Mouse (Mus musculus) myocyte (in vitro differentiated cells): ENCODE data around the gene Rsf1. TPM values are rescaled to one million over a fixed set of nuclear protein-coding genes. Genes with fewer than 3 reads are reported as not detected.

Experiments used
- H3K27me3 ChIP-seq: one replicate; pipeline ENCODE4 v1.6.1; 2011; ENCODE audit not compliant: control insufficient read depth, insufficient read depth, insufficient read length
- H3K36me3 ChIP-seq: one replicate; pipeline ENCODE4 v1.6.1; 2011; ENCODE audit not compliant: control insufficient read depth, insufficient read depth
- H3K4me2 ChIP-seq: one replicate; pipeline ENCODE4 v1.6.1; 2011; ENCODE audit warnings: low read depth, control low read depth
- H3K4me3 ChIP-seq: one replicate; pipeline ENCODE4 v1.5.1; 2011; ENCODE audit warnings: mild to moderate bottlenecking, control low read depth, moderate library complexity
- H3K79me2 ChIP-seq: one replicate; pipeline ENCODE4 v1.6.1; 2011; ENCODE audit not compliant: control insufficient read depth, insufficient read depth
- H3ac ChIP-seq: one replicate; pipeline ENCODE4 v1.6.1; 2011; ENCODE audit not compliant: control insufficient read depth, insufficient read length
- CEBPB ChIP-seq: IDR thresholded peaks from 2 replicates; pipeline ENCODE4 v1.6.1; 2011; ENCODE audit warnings: mild to moderate bottlenecking, moderate library complexity; ENCODE audit not compliant: poor library complexity, insufficient read depth, severe bottlenecking
- E2F4 ChIP-seq: IDR thresholded peaks from one replicate; pipeline ENCODE4 v1.6.1; 2011; ENCODE audit warnings: mild to moderate bottlenecking, control low read depth, moderate library complexity; ENCODE audit not compliant: insufficient read depth
- MAX ChIP-seq: IDR thresholded peaks from one replicate; pipeline ENCODE4 v1.6.1; 2011; ENCODE audit warnings: low read depth, mild to moderate bottlenecking, control low read depth
- MYOD1 ChIP-seq, 3 experiments: IDR thresholded peaks; one replicate each; pipeline ENCODE4 v1.6.1; 2011; ENCODE audit warnings: control low read depth in 2 of 3, low read depth in 2 of 3, mild to moderate bottlenecking in 2 of 3, moderate library complexity in 1 of 3; ENCODE audit not compliant: insufficient read length in 2 of 3, control insufficient read depth in 1 of 3
- MYOG ChIP-seq, 3 experiments: IDR thresholded peaks; one replicate each; pipeline ENCODE4 v1.6.1; 2011; ENCODE audit warnings: control low read depth in 2 of 3, low read depth in 2 of 3, mild to moderate bottlenecking in 2 of 3; ENCODE audit not compliant: insufficient read length in 2 of 3, control insufficient read depth in 1 of 3, insufficient read depth in 1 of 3
- POLR2A ChIP-seq: IDR thresholded peaks from one replicate; pipeline ENCODE4 v1.6.1; 2011; ENCODE audit warnings: low read depth, mild to moderate bottlenecking, control low read depth, moderate library complexity; ENCODE audit not compliant: insufficient read length
- POLR2AphosphoS2 ChIP-seq: IDR thresholded peaks from one replicate; pipeline ENCODE4 v1.6.1; 2011; ENCODE audit warnings: low read depth, control low read depth; ENCODE audit not compliant: insufficient read length
- REST ChIP-seq: IDR thresholded peaks from one replicate; pipeline ENCODE4 v1.6.1; 2011; ENCODE audit warnings: mild to moderate bottlenecking, control low read depth, moderate library complexity; ENCODE audit not compliant: insufficient read depth, insufficient read length
- SRF ChIP-seq: IDR thresholded peaks from one replicate; pipeline ENCODE4 v1.6.1; 2011; ENCODE audit warnings: low read depth; ENCODE audit not compliant: control insufficient read depth, insufficient read length
- TCF12 ChIP-seq: IDR thresholded peaks from one replicate; pipeline ENCODE4 v1.6.1; 2011; ENCODE audit warnings: mild to moderate bottlenecking, control low read depth; ENCODE audit not compliant: poor library complexity, insufficient read depth, severe bottlenecking
- TCF3 ChIP-seq: IDR thresholded peaks from one replicate; pipeline ENCODE4 v1.6.1; 2011; ENCODE audit warnings: low read depth, control low read depth; ENCODE audit not compliant: insufficient read length
- USF1 ChIP-seq: IDR thresholded peaks from one replicate; pipeline ENCODE4 v1.6.1; 2011; ENCODE audit warnings: low read depth, mild to moderate bottlenecking, control low read depth, moderate library complexity
- polyA plus RNA-seq: library from polyadenylated mRNA; unstranded; fragments of >200 nt; fragmentation: generic; extraction: Trizol; gene quantifications from one replicate; pipeline ENCODE4 v1.2.1, GENCODE M21; 2012; ENCODE audit warnings: missing spikeins

The Rsf1 gene
- polyA plus RNA-seq, 1 experiment: 4.3 TPM

DNA sequence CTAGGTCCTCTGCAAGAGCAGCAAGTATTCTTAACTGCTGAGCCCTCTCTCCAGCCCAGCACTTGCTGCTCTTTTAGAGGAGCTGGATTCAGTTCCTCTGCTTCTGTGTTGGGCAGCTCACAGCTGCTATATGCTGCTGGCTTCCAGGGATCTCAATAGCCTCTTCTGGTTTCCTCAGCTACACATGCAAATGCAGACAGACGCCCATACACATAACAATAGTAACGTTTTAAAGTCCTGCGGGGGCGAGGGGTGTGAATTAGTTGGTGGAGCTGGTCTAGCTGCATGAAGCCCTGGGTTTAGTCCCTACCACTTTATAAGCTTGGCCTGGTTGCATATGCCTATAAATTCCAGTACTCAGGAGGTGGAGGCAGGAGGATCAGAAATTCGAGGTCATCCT is 139.4 kb downstream of the Rsf1 start:
- Histone ChIP-seq H3K79me2 (no peaks in the 10 kb centered on the region), H3K4me2 (no peak overlapping the region), H3ac (no peak overlapping the region), H3K27me3 (no peaks in the 10 kb centered on the region), H3K4me3 (no peak overlapping the region), H3K36me3 (peaks cover 13% of the 10 kb centered on the region)
- TF ChIP-seq REST: no peak
- no peak for TF ChIP-seq TCF12
- TF ChIP-seq USF1: no peak
- no peak for TF ChIP-seq TCF3
- no peak for TF ChIP-seq CEBPB
- no peak for TF ChIP-seq SRF
- TF ChIP-seq MYOD1 (IDR thresholded peaks at IDR 0.05; ENCODE audit: control insufficient read depth in 1 of 3, insufficient read length in 2 of 3, low read depth in 2 of 3): no peak
- TF ChIP-seq MYOG (IDR thresholded peaks at IDR 0.05; ENCODE audit: control insufficient read depth in 1 of 3, insufficient read depth in 1 of 3, insufficient read length in 2 of 3, low read depth in 2 of 3): no peak
- TF ChIP-seq E2F4: no peak

DNA sequence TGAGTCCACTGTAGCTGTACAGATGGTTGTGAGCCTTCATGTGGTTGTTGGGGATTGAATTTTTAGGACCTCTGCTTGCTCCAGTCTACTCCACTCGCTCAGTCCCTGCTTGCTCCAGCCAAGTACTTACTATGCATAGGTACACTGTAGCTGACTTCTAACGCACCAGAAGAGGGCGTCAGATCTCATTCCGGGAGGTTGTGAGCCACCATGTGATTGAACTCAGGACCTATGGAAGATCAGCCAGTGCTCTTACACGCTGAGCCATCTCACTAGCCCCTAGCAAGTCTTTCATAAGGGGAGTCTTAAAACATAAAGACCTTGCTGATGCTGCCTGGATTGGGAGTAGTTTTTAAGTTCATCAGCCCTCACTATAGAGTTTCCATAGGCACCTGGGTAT is 140.4 kb downstream of the Rsf1 start:
- Histone ChIP-seq H3K36me3 (peaks cover 13% of the 10 kb centered on the region), H3K79me2 (no peaks in the 10 kb centered on the region), H3K4me2 (no peak overlapping the region), H3K4me3 (no peak overlapping the region), H3ac (no peak overlapping the region), H3K27me3 (no peaks in the 10 kb centered on the region)
- TF ChIP-seq MYOD1 (IDR thresholded peaks at IDR 0.05; ENCODE audit: control insufficient read depth in 1 of 3, insufficient read length in 2 of 3, low read depth in 2 of 3) (no peak), E2F4 (no peak), SRF (no peak), TCF3 (no peak), MYOG (IDR thresholded peaks at IDR 0.05; ENCODE audit: control insufficient read depth in 1 of 3, insufficient read depth in 1 of 3, insufficient read length in 2 of 3, low read depth in 2 of 3) (no peak), USF1 (no peak), REST (no peak), CEBPB (no peak), POLR2AphosphoS2 (no peak), POLR2A (no peak), TCF12 (no peak), MAX (no peak)

- TF ChIP-seq SRF (no peak), TCF3 (no peak), TCF12 (no peak), REST (no peak), POLR2AphosphoS2 (no peak), E2F4 (no peak), MYOG (IDR thresholded peaks at IDR 0.05; ENCODE audit: control insufficient read depth in 1 of 3, insufficient read depth in 1 of 3, insufficient read length in 2 of 3, low read depth in 2 of 3) (no peak), MAX (no peak)
- H3K36me3 ChIP-seq: peaks cover 5% of the 10 kb centered on the region
- no peak overlapping the region for H3K4me3 ChIP-seq
- no peak overlapping the region for H3ac ChIP-seq
- no peak overlapping the region for H3K4me2 ChIP-seq
- H3K27me3 ChIP-seq: no peaks in the 10 kb centered on the region
- H3K79me2 ChIP-seq: no peaks in the 10 kb centered on the region
These were observed 142.7 kb downstream of the Rsf1 start for GRCm38 (mm10) chr7:97722278-97722918.

GRCm38 (mm10) chr7:97723646-97724538 is 144.2 kb downstream of the Rsf1 start:
- H3ac ChIP-seq: no peak overlapping the region
- no peaks in the 10 kb centered on the region for H3K36me3 ChIP-seq
- no peak overlapping the region for H3K4me3 ChIP-seq
- no peak overlapping the region for H3K4me2 ChIP-seq
- H3K27me3 ChIP-seq: no peaks in the 10 kb centered on the region
- TF ChIP-seq E2F4 (no peak), MYOD1 (IDR thresholded peaks at IDR 0.05; ENCODE audit: control insufficient read depth in 1 of 3, insufficient read length in 2 of 3, low read depth in 2 of 3) (no peak), MAX (no peak), REST (no peak), SRF (no peak), POLR2A (no peak), CEBPB (no peak), TCF3 (no peak), USF1 (no peak), POLR2AphosphoS2 (no peak), MYOG (IDR thresholded peaks at IDR 0.05; ENCODE audit: control insufficient read depth in 1 of 3, insufficient read depth in 1 of 3, insufficient read length in 2 of 3, low read depth in 2 of 3) (no peak), TCF12 (no peak)
- H3K79me2 ChIP-seq: no peaks in the 10 kb centered on the region
